8 mouse cellular contexts compared by ENCODE assay signal in the genomic region with DNA sequence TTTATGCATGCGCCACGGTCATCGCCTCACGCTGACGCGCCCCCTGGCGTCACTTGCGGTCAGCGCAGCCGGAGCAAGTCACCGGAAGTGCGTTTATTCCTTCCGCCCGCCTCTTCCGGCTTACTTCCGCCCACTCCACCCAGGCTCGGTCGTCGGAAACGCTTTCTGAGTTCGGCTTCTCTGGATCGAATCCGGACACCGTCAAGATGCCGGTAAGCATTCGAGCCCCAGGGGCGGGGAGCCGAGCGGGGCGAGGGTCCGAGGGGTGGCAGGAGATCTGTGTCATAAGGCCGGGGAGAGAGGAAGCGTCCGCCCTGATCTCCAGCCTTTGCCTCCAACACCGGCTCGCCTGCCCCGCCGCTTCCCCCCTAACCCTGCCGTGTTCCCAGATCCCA. TPM values are rescaled to one million over a fixed set of nuclear protein-coding genes. Genes with fewer than 3 reads are reported as not detected.
DNase-seq lines count a peak whose midpoint lies in the region; ATAC-seq lines count a peak whose summit lies in the region.

A gene (plus strand): TSS at position 93 of the 395 bp plus-strand sequence.

- H3K27ac ChIP-seq in forebrain, embryonic 14.5 days (ENCODE audit: low read depth, low read length): peak within 1 kb of the TSS; percentile 39
- peak within 1 kb of the TSS; percentile 75 for H3K27ac ChIP-seq in neural tube, embryonic 15.5 days (replicated peaks)

- under 1% methylated on average over 39 of the region's 39 CpGs for WGBS in forebrain, embryonic 14.5 days
- WGBS in neural tube, embryonic 15.5 days: under 1% methylated on average over 39 of the region's 39 CpGs

- no peaks in the 10 kb centered on the region for H3K9me3 ChIP-seq in forebrain, embryonic 14.5 days (replicated peaks; ENCODE audit: control insufficient read depth, low read length)
- H3K9me3 ChIP-seq in neural tube, embryonic 15.5 days (replicated peaks): no peaks in the 10 kb centered on the region

- peak; percentile 89 for ATAC-seq in forebrain, embryonic 14.5 days
- ATAC-seq in neural tube, embryonic 15.5 days (ENCODE audit: low FRiP score): peak; percentile 96

- H3K4me3 ChIP-seq in forebrain, embryonic 14.5 days (ENCODE audit: low read depth, low read length): peak within 1 kb of the TSS; percentile 82
- peak within 1 kb of the TSS; percentile 86 for H3K4me3 ChIP-seq in neural tube, embryonic 15.5 days (replicated peaks)

- H3K27me3 ChIP-seq in forebrain, embryonic 14.5 days (replicated peaks; ENCODE audit: control insufficient read depth, insufficient read depth, low read length): no peaks in the 10 kb centered on the region
- no peaks in the 10 kb centered on the region for H3K27me3 ChIP-seq in neural tube, embryonic 15.5 days (replicated peaks)

- H3K36me3 ChIP-seq in forebrain, embryonic 14.5 days (ENCODE audit: control insufficient read depth, insufficient read depth, low read length): peaks cover 3% of the 10 kb centered on the region
- peaks cover 4% of the 10 kb centered on the region; the same call in 1 of the 2 replicates for H3K36me3 ChIP-seq in neural tube, embryonic 15.5 days

- peak within 1 kb of the TSS; percentile 81 for H3K9ac ChIP-seq in forebrain, embryonic 14.5 days (ENCODE audit: low read length)
- peak within 1 kb of the TSS; percentile 90 for H3K9ac ChIP-seq in neural tube, embryonic 15.5 days (replicated peaks)

- peak; percentile 88 for DNase-seq in ES-CJ7 (ENCODE audit: low read depth, low spot score)
- DNase-seq in cerebellum, adult 11 months: peak; percentile 90
- peak; percentile 95 for DNase-seq in forebrain, embryonic 14.5 days (ENCODE audit: low spot score)
- DNase-seq in heart, postnatal 14 days: peak; percentile 96 to 97
- DNase-seq in layer of hippocampus, adult 11-12 months (ENCODE audit: low spot score): peak; percentile 93
- DNase-seq in lung, adult 18-20 months: peak; percentile 88 to 91
- peak; percentile 87 for DNase-seq in testis, postnatal 14 days (ENCODE audit: low spot score)

- intact Hi-C loops in heart, postnatal 14 days (cut with DNase I): loop anchor here (5.0 kb wide), 1 partner anchor 124 kb away; no protein-coding TSS in a partner anchor

- H3K4me1 ChIP-seq in forebrain, embryonic 14.5 days (ENCODE audit: control insufficient read depth, insufficient read depth, low read length): peaks cover 6% of the 10 kb centered on the region; the same call in 1 of the 2 replicates
- H3K4me1 ChIP-seq in neural tube, embryonic 15.5 days: peaks cover 15% of the 10 kb centered on the region

- H3K4me2 ChIP-seq in forebrain, embryonic 14.5 days (ENCODE audit: low read length): peak within 1 kb of the TSS; percentile 78
- H3K4me2 ChIP-seq in neural tube, embryonic 15.5 days: peak within 1 kb of the TSS; percentile 77

RNA-seq across cellular contexts. Expression of the gene that starts here (rescaled TPM):
- 95.5 and 119 TPM in 2 replicates for polyA plus RNA-seq in forebrain, embryonic 14.5 days (2014; fragmentation: Nextera tagmentation; extraction: Ambion mirVana)
- total RNA-seq in heart, postnatal 14 days (2021): 100 to 1,000 TPM; 104 to 115 TPM
- polyA plus RNA-seq in neural tube, embryonic 15.5 days (2015; fragmentation: Nextera tagmentation; extraction: Ambion mirVana): 163 and 167 TPM in 2 replicates

Comparison
In these comparisons a context has a peak if more than half of its experiments do, and no peak if none do; other contexts are left out.
1. Peak in every context shown above with its lines: DNase-seq, ATAC-seq, H3K4me3 ChIP-seq and H3K27ac ChIP-seq.